ENCODE assay signal across 28 mouse cellular contexts in the genomic region with DNA sequence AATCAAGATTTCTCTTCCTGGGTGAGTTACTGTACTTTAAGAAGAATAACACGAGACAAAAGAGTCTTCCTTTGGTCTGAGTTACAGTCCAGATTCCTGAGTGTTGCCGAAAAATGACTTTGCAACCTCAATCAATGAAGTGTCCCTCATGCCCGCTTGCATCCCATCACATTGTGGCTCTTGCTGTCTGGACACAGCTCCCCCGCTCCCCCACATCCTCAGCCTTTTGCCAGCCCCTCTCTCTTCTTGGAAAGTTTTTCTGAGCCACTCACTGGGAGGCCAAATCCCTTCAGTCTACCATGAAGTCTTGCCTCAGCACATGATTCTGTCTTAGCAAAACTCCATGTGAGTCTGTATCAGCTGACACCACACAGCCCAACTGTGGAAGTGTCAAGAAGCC.
"Had no signal": no experiment of that assay in that cellular context is flagged by ENCODE, and none has a peak within 500 bp of the region (broad histone marks: within the 10 kb centered on the region; RNA-seq: fewer than 3 reads in every experiment).

No protein-coding gene starts in this region.

- H3K36me3 ChIP-seq: embryonic facial prominence, embryonic 10.5 days; embryonic facial prominence, embryonic 12.5 days; embryonic facial prominence, embryonic 13.5 days; embryonic facial prominence, embryonic 15.5 days; forebrain, embryonic 10.5 days; forebrain, embryonic 12.5 days; forebrain, embryonic 15.5 days had no signal

- H3K4me2 ChIP-seq: embryonic facial prominence, embryonic 12.5 days; embryonic facial prominence, embryonic 13.5 days; embryonic facial prominence, embryonic 15.5 days; forebrain, embryonic 12.5 days; forebrain, embryonic 13.5 days; forebrain, embryonic 15.5 days had no signal

- H3K4me1 ChIP-seq: embryonic facial prominence, embryonic 12.5 days; embryonic facial prominence, embryonic 13.5 days; embryonic facial prominence, embryonic 15.5 days; forebrain, embryonic 12.5 days; forebrain, embryonic 15.5 days had no signal

- H3K9ac ChIP-seq: embryonic facial prominence, embryonic 12.5 days; embryonic facial prominence, embryonic 13.5 days; embryonic facial prominence, embryonic 15.5 days; forebrain, embryonic 12.5 days; forebrain, embryonic 13.5 days; forebrain, embryonic 15.5 days; forebrain, postnatal 0 days had no signal

- H3K4me3 ChIP-seq: embryonic facial prominence, embryonic 10.5 days; embryonic facial prominence, embryonic 12.5 days; embryonic facial prominence, embryonic 13.5 days; embryonic facial prominence, embryonic 15.5 days; erythroblast, embryonic 14.5 days; forebrain, embryonic 10.5 days; forebrain, embryonic 12.5 days; forebrain, embryonic 13.5 days; forebrain, embryonic 15.5 days; gastrocnemius, adult 2 months; heart, adult 2 months had no signal

- H3K27me3 ChIP-seq: embryonic facial prominence, embryonic 12.5 days; embryonic facial prominence, embryonic 13.5 days; embryonic facial prominence, embryonic 15.5 days; forebrain, embryonic 12.5 days; forebrain, embryonic 13.5 days; forebrain, embryonic 15.5 days had no signal

- ATAC-seq: forebrain, embryonic 13.5 days; forebrain, embryonic 14.5 days; forebrain, embryonic 15.5 days; forebrain, embryonic 16.5 days; forebrain, postnatal 0 days had no signal

- H3K27ac ChIP-seq: embryonic facial prominence, embryonic 10.5 days; embryonic facial prominence, embryonic 12.5 days; embryonic facial prominence, embryonic 13.5 days; embryonic facial prominence, embryonic 15.5 days; forebrain, embryonic 10.5 days; forebrain, embryonic 12.5 days; forebrain, embryonic 13.5 days; forebrain, embryonic 15.5 days; gastrocnemius, adult 2 months; heart, adult 2 months had no signal

- H3K9me3 ChIP-seq: embryonic facial prominence, embryonic 10.5 days; embryonic facial prominence, embryonic 12.5 days; embryonic facial prominence, embryonic 13.5 days; embryonic facial prominence, embryonic 15.5 days; forebrain, embryonic 10.5 days; forebrain, embryonic 12.5 days; forebrain, embryonic 13.5 days; forebrain, embryonic 15.5 days had no signal

- DNase-seq: cerebellum, adult 2 months; cerebellum, adult 8-10 months; cerebellum, adult 9-10 months; cerebellum, adult 9-11 months; cerebellum, postnatal 10 days; cerebellum, postnatal 14 days; cerebellum, postnatal 25 days; cerebellum, postnatal 36 days; embryo, embryonic 11 days; forebrain, postnatal 0 days; gastrocnemius, adult 2 months; gastrocnemius, postnatal 10 days; gastrocnemius, postnatal 14 days; gastrocnemius, postnatal 25 days; gastrocnemius, postnatal 36 days; heart, adult 18-20 months; heart, adult 2 months had no signal
